Mouse (Mus musculus) heart, postnatal 0 days (tissue): ENCODE results near the gene Ltb4r1. TPM values are rescaled to one million over a fixed set of nuclear protein-coding genes. Genes with fewer than 3 reads are reported as not detected.
A peak's percentile ranks its signal among the peaks of the same experiment; 100 is the strongest.

ENCODE experiments used
- ATAC-seq: fragments of 200-750 bp; cut with Nextera tagmentation; 2 replicates; pipeline ENCODE4 v1.8.0; 2017; ENCODE audit warnings: low read depth, moderate number of reproducible peaks, moderate library complexity; ENCODE audit not compliant: insufficient read depth
- DNase-seq: peaks from one replicate; pipeline ENCODE4 v3.0.0-alpha.2; 2016; ENCODE audit warnings: low spot score
- H3K27ac ChIP-seq: fragments of 300-500 bp; sonication (generic); 2 replicates; pipeline ENCODE4 v1.5.1; 2014; ENCODE audit warnings: low read depth, mild to moderate bottlenecking
- H3K27me3 ChIP-seq: fragments of 300-500 bp; sonication (generic); 2 replicates; pipeline ENCODE4 v1.6.1; 2014; ENCODE audit warnings: low read length, mixed read lengths; ENCODE audit not compliant: control insufficient read depth, insufficient read depth
- H3K36me3 ChIP-seq: fragments of 300-500 bp; sonication (generic); replicated peaks from 2 replicates; pipeline ENCODE4 v1.6.1; 2014; ENCODE audit warnings: low read length, mixed read lengths; ENCODE audit not compliant: control insufficient read depth, insufficient read depth
- H3K4me1 ChIP-seq: fragments of 300-500 bp; sonication (generic); 2 replicates; pipeline ENCODE4 v1.6.1; 2014; ENCODE audit warnings: antibody characterized with exemption; ENCODE audit not compliant: control insufficient read depth, insufficient read depth
- H3K4me2 ChIP-seq: fragments of 300-500 bp; sonication (generic); 2 replicates; pipeline ENCODE4 v1.6.1; 2014; ENCODE audit warnings: low read depth, mild to moderate bottlenecking, low read length, moderate library complexity
- H3K4me3 ChIP-seq: fragments of 300-500 bp; sonication (generic); 2 replicates; pipeline ENCODE4 v1.5.1; 2014; ENCODE audit warnings: low read depth, low read length
- H3K9ac ChIP-seq: fragments of 300-500 bp; sonication (generic); replicated peaks from 2 replicates; pipeline ENCODE4 v1.6.1; 2014; ENCODE audit warnings: low read depth, low read length, mixed read lengths
- H3K9me3 ChIP-seq: fragments of 300-500 bp; sonication (generic); replicated peaks from 2 replicates; pipeline ENCODE4 v1.6.1; 2016; ENCODE audit warnings: low read length; ENCODE audit not compliant: control insufficient read depth
- CTCF ChIP-seq: IDR thresholded peaks from 2 replicates; pipeline ENCODE4 v1.5.1; 2016; ENCODE audit warnings: antibody characterized with exemption, control low read depth, low read depth
- EP300 ChIP-seq: IDR thresholded peaks from 2 replicates; pipeline ENCODE4 v1.6.1; 2016; ENCODE audit warnings: antibody characterized with exemption, low read depth
- WGBS: fragments of 180-500 bp; shearing (Covaris S2); extraction: QIAGEN DNeasy Blood & Tissue Kit; methylation state at CpG from one replicate; pipeline ENCODE4 v1.1.7; 2014; 5-methylcytosine and 5-hydroxymethylcytosine counted together
- polyA plus RNA-seq: library from polyadenylated mRNA; unstranded; fragments of >200 nt; fragmentation: Nextera tagmentation; extraction: Ambion mirVana; gene quantifications from 2 replicates; pipeline ENCODE4 v1.2.1, GENCODE M21; 2015
- total RNA-seq: library from RNA; depleted of rRNA; stranded (reverse); fragments of >200 nt; gene quantifications from 2 replicates; pipeline ENCODE4 v1.2.3, GENCODE M21; 2014; ENCODE audit warnings: low replicate concordance; rRNA removed

Ltb4r1 gene
- total RNA-seq (0.62 TPM in 1 of 2 replicates, not detected in the other), polyA plus RNA-seq (0.38 and 0.40 TPM in 2 replicates)

DNA sequence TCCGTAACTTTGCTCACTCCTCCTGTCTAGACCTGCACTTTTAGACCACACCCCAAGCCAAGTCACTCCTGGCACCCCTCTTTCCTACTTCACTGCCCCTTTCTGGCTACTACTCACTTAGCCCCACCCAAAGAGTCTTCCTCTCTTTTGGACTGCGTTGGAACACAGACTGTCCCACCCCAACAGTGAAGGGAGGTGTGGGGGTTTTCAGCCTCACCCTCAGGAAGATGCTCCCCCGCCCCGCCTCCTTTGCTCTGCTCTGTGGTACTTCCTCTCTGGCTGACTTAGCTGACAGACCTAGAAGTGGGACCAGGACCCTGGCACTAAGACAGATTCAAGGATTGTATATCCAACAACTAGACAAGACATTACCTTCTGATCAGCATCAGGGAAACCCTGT, at the start of gene Ltb4r1:
Gene Ltb4r1, plus strand, starts transcription at position 267 of the 400 bp plus-strand sequence.
- DNase-seq: no peak
- Histone ChIP-seq H3K27me3 (peaks cover 36% of the 10 kb centered on the region), H3K4me3 (no peak within 1 kb of the TSS), H3K4me2 (no peak within 1 kb of the TSS), H3K4me1 (peaks cover 24% of the 10 kb centered on the region), H3K9me3 (no peaks in the 10 kb centered on the region), H3K9ac (no peak within 1 kb of the TSS), H3K27ac (no peak within 1 kb of the TSS), H3K36me3 (peaks cover 6% of the 10 kb centered on the region; the same call in 1 of the 2 replicates)
- no peak for TF ChIP-seq EP300
- no peak for TF ChIP-seq CTCF
- no peak for ATAC-seq
- 65% methylated on average over 4 of the region's 4 CpGs for WGBS

DNA sequence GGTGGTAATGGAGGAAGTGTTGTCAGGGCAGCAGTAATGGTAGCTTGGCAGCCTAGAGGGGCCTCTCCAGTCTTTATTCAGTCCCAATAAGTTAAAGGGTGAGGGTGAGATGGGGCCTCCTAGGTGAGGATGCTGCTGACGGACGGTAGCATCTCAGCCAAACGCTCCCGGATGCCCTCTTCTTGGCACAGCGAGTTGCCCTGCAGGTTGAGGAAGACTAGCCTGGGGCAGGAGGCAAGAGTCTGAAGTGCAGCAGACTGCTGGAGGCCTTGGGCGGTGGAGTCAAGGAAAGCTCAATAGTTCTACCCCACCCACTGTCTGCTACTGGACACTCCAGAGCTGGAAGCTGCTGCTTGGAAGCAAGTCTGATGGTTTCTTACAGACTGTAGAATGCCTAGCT, 49.5 kb upstream of the Ltb4r1 start:
- 90% methylated on average over 6 of the region's 6 CpGs for WGBS
- Histone ChIP-seq H3K9ac (no peak overlapping the region), H3K4me1 (no peaks in the 10 kb centered on the region; the same call in 1 of the 2 replicates), H3K9me3 (no peaks in the 10 kb centered on the region), H3K36me3 (peaks cover 17% of the 10 kb centered on the region), H3K4me3 (no peak overlapping the region), H3K27me3 (peaks cover 22% of the 10 kb centered on the region), H3K27ac (no peak overlapping the region), H3K4me2 (no peak overlapping the region)
- DNase-seq: no peak
- no peak; the same call in 1 of the 2 replicates for ATAC-seq
- no peak for TF ChIP-seq CTCF

DNA sequence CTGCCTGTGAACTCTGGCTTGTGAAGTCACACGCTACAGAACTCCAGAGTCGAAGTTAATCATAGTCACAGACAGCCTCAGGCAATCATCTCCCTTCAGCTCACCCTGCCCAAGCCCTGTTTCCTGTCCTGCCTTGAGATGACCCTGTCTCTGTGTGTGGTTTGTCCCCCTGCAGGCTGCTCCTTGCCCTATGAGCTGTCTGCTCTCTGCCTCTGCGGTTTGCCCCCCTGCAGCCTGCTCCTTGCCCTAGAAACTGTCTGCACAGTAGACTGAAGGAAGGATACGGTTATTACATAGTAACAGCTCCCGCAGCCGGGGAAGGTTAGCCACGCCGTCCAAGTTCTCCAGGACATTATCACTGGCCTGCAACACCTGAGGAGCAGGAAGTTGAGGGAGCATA, 48.9 kb upstream of the Ltb4r1 start:
- Histone ChIP-seq H3K4me3 (no peak overlapping the region), H3K27ac (no peak overlapping the region), H3K36me3 (peaks cover 17% of the 10 kb centered on the region), H3K9me3 (no peaks in the 10 kb centered on the region), H3K4me2 (no peak overlapping the region), H3K27me3 (peaks cover 19% of the 10 kb centered on the region), H3K4me1 (no peaks in the 10 kb centered on the region; the same call in 1 of the 2 replicates), H3K9ac (no peak overlapping the region)
- ATAC-seq (no peak), DNase-seq (no peak)
- no peak for TF ChIP-seq CTCF
- no peak for TF ChIP-seq EP300
- 81% methylated on average over 8 of the region's 8 CpGs for whole genome bisulfite sequencing

DNA sequence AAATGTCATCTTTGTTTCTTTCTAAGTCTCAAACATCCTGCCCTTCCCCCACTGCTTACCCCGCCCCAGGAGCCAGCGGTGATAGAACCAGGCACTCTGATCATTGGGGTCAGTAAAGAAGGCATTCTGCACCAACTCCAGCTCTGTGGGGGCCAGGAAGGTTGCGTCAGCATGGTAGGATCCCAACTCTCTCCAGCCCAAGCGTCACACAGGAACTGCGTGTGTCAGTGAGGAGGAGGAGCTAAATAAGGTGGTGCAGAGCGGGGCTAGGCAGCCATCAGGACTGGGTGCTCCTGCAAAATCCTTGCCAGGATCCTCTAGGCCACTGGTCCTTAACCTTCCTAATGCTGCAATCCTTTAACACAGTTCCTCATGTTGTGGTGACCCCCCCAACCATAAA, 46.0 kb upstream of the Ltb4r1 start:
- Histone ChIP-seq H3K27ac (no peak overlapping the region), H3K27me3 (no peaks in the 10 kb centered on the region), H3K4me3 (no peak overlapping the region), H3K9me3 (no peaks in the 10 kb centered on the region), H3K4me1 (no peaks in the 10 kb centered on the region; the same call in 1 of the 2 replicates), H3K9ac (no peak overlapping the region), H3K4me2 (no peak overlapping the region), H3K36me3 (peaks cover 17% of the 10 kb centered on the region)
- 91% methylated on average over 6 of the region's 6 CpGs for WGBS
- ATAC-seq (no peak), DNase-seq (no peak)
- TF ChIP-seq CTCF (no peak), EP300 (no peak)

DNA sequence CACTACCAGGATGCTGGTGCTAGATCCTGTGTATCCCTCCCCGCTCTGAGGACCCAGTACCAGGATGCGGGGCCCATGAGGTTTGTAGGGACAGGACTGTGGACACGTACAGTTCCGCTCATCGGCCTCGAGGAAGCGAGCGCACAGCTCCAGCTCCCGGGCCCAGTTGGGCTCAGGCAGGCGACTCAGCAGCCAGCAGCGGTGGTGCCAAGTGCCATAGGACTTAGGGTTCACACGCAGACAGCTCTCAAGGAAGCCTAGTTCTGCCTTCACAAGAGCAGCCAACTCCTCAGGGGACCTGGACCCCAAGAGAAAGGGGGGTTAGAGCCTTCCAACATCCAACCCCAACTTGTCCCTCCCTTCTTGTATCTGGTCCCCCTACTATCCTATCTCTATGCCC, 45.1 kb upstream of the Ltb4r1 start:
- Histone ChIP-seq H3K27ac (no peak overlapping the region), H3K4me2 (no peak overlapping the region), H3K4me1 (no peaks in the 10 kb centered on the region; the same call in 1 of the 2 replicates), H3K36me3 (peaks cover 17% of the 10 kb centered on the region), H3K27me3 (no peaks in the 10 kb centered on the region), H3K4me3 (no peak overlapping the region), H3K9ac (no peak overlapping the region), H3K9me3 (no peaks in the 10 kb centered on the region)
- DNase-seq (no peak), ATAC-seq (no peak)
- WGBS: 94% methylated on average over 12 of the region's 12 CpGs
- TF ChIP-seq EP300 (no peak), CTCF (no peak)

DNA sequence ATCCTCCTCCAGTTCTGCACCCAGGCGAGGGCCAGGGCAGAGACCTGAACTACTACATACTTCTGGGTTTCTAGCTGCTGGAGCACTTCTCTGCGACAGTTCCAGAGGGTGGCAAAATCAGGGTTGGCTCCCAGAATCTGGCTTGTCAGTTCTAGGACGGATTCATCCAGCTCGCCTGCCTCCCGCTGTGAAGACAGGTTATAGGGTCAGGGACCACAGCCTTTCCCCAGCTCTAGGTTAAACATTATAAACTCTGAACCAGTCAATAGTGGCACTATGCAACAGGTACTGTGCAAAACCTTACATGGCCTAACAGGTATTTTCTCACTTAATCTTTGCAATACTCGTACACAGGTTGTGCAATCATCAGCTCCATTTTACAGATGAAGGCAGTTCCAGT, 44.7 kb upstream of the Ltb4r1 start:
- ATAC-seq (no peak), DNase-seq (no peak)
- H3K4me2 ChIP-seq: peak overlapping the region; percentile 68
- H3K4me1 ChIP-seq: no peaks in the 10 kb centered on the region; the same call in 1 of the 2 replicates
- no peaks in the 10 kb centered on the region for H3K27me3 ChIP-seq
- no peak overlapping the region for H3K9ac ChIP-seq
- 91% methylated on average over 6 of the region's 6 CpGs for WGBS
- peaks cover 16% of the 10 kb centered on the region for H3K36me3 ChIP-seq
- H3K9me3 ChIP-seq: no peaks in the 10 kb centered on the region
- peak overlapping the region; percentile 80 for H3K4me3 ChIP-seq
- no peak overlapping the region for H3K27ac ChIP-seq
- TF ChIP-seq EP300 (no peak), CTCF (no peak)
